In the genomic region with DNA sequence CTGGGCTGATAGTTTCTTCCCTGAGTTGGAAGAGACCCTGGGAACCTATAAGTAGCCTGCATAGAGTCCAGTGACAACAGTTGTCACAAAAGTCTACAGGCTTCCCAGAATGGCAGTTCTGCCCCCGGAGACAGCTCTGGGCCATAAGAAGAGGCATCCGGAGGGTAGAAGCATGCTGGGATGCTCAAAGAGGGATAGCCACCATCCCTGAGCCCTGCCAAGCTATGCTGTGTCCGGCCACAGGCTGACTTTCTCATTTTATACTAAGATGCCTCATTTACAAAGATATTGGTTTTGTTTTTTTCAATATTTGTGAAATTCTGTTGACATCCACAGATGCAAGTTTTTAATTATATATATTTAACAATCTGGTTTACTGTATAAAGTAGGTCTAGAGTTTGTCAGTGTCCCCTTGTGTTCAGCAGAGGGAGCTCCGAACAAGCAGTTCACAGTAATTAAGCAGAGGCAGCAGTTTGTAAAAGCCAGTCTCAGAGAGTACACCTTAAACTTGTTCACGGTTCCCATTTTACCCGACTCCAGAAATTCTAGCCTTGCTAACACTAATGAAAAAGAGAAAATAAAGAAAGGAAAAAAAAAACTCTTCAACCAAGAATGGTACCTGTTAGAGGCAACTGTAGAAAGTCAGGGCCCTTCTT, we compare ENCODE assay signal across 8 mouse cellular contexts.
DNase-seq lines count a peak whose midpoint lies in the region; ATAC-seq and TF ChIP-seq lines count a peak whose summit lies in the region.

No protein-coding gene starts in this region.

- no peak overlapping the region for H3K9ac ChIP-seq in liver, postnatal 0 days (replicated peaks)
- H3K9ac ChIP-seq in liver, embryonic 12.5 days = no peak overlapping the region
- no peak overlapping the region for H3K9ac ChIP-seq in hindbrain, embryonic 12.5 days
- no peak overlapping the region for H3K9ac ChIP-seq in lung, postnatal 0 days (replicated peaks; ENCODE audit: low read depth)

- no peaks in the 10 kb centered on the region for H3K36me3 ChIP-seq in liver, postnatal 0 days (replicated peaks; ENCODE audit: insufficient read depth, low read length)
- H3K36me3 ChIP-seq in liver, embryonic 12.5 days = no peaks in the 10 kb centered on the region
- H3K36me3 ChIP-seq in hindbrain, embryonic 12.5 days = no peaks in the 10 kb centered on the region
- no peaks in the 10 kb centered on the region for H3K36me3 ChIP-seq in lung, postnatal 0 days (ENCODE audit: insufficient read depth, low read length)

- no peaks in the 10 kb centered on the region for H3K27me3 ChIP-seq in liver, postnatal 0 days (ENCODE audit: insufficient read depth, low read length)
- no peaks in the 10 kb centered on the region for H3K27me3 ChIP-seq in liver, embryonic 12.5 days (replicated peaks)
- no peaks in the 10 kb centered on the region for H3K27me3 ChIP-seq in hindbrain, embryonic 12.5 days
- no peaks in the 10 kb centered on the region for H3K27me3 ChIP-seq in lung, postnatal 0 days (replicated peaks; ENCODE audit: insufficient read depth, low read length)

- DNase-seq in adrenal gland, postnatal 14 days = peak; percentile 33
- no peak for DNase-seq in adrenal gland, postnatal 25 days
- DNase-seq in liver, postnatal 0 days = no peak
- DNase-seq in lung, postnatal 0 days (ENCODE audit: low spot score) = peak; percentile 69
- no peak for DNase-seq in spleen, adult 12 weeks (ENCODE audit: low spot score)

- no peak for ATAC-seq in liver, postnatal 0 days
- no peak for ATAC-seq in liver, embryonic 12.5 days
- ATAC-seq in hindbrain, embryonic 12.5 days (ENCODE audit: low FRiP score) = peak; percentile 65; the same call in 1 of the 2 replicates
- ATAC-seq in lung, postnatal 0 days = no peak
- no peak for ATAC-seq in CD4-positive, CD25-positive, alpha-beta regulatory T cell, adult 4 months

- H3K4me1 ChIP-seq in liver, postnatal 0 days (ENCODE audit: insufficient read depth) = no peaks in the 10 kb centered on the region
- H3K4me1 ChIP-seq in liver, embryonic 12.5 days = no peaks in the 10 kb centered on the region
- no peaks in the 10 kb centered on the region for H3K4me1 ChIP-seq in hindbrain, embryonic 12.5 days
- H3K4me1 ChIP-seq in lung, postnatal 0 days (ENCODE audit: insufficient read depth, low read depth, low read length) = no peaks in the 10 kb centered on the region

- no peaks in the 10 kb centered on the region for H3K9me3 ChIP-seq in liver, postnatal 0 days (ENCODE audit: low read length)
- H3K9me3 ChIP-seq in liver, embryonic 12.5 days (replicated peaks) = no peaks in the 10 kb centered on the region
- no peaks in the 10 kb centered on the region for H3K9me3 ChIP-seq in hindbrain, embryonic 12.5 days (replicated peaks)
- no peaks in the 10 kb centered on the region for H3K9me3 ChIP-seq in lung, postnatal 0 days (ENCODE audit: low read length)

- H3K4me3 ChIP-seq in liver, postnatal 0 days (ENCODE audit: low read depth, low read length) = no peak overlapping the region
- H3K4me3 ChIP-seq in liver, embryonic 12.5 days = no peak overlapping the region
- no peak overlapping the region for H3K4me3 ChIP-seq in hindbrain, embryonic 12.5 days
- no peak overlapping the region for H3K4me3 ChIP-seq in lung, postnatal 0 days (ENCODE audit: low read depth, low read length)

- TF ChIP-seq CTCF in liver, postnatal 0 days (IDR thresholded peaks at IDR 0.05; ENCODE audit: low read depth) = peak; percentile 55
- TF ChIP-seq CTCF in lung, postnatal 0 days (IDR thresholded peaks at IDR 0.05) = peak; percentile 74

- no peak overlapping the region for H3K27ac ChIP-seq in liver, postnatal 0 days (ENCODE audit: low read depth)
- no peak overlapping the region for H3K27ac ChIP-seq in liver, embryonic 12.5 days
- no peak overlapping the region for H3K27ac ChIP-seq in hindbrain, embryonic 12.5 days
- no peak overlapping the region for H3K27ac ChIP-seq in lung, postnatal 0 days (ENCODE audit: low read length)

- WGBS in liver, postnatal 0 days (ENCODE audit: insufficient replicate concordance) = 46% methylated on average over 6 of the region's 6 CpGs
- 55% methylated on average over 6 of the region's 6 CpGs for WGBS in liver, embryonic 12.5 days (ENCODE audit: insufficient replicate concordance)
- WGBS in hindbrain, embryonic 12.5 days = 72% methylated on average over 6 of the region's 6 CpGs
- 55% methylated on average over 6 of the region's 6 CpGs for WGBS in lung, postnatal 0 days

- TF ChIP-seq EP300 in liver, postnatal 0 days (IDR thresholded peaks at IDR 0.05; ENCODE audit: low read depth) = no peak
- TF ChIP-seq EP300 in lung, postnatal 0 days (IDR thresholded peaks at IDR 0.05) = no peak

- H3K4me2 ChIP-seq in liver, postnatal 0 days (ENCODE audit: low read depth, low read length) = no peak overlapping the region
- H3K4me2 ChIP-seq in liver, embryonic 12.5 days = no peak overlapping the region
- H3K4me2 ChIP-seq in hindbrain, embryonic 12.5 days (replicated peaks) = no peak overlapping the region
- no peak overlapping the region for H3K4me2 ChIP-seq in lung, postnatal 0 days (replicated peaks; ENCODE audit: low read depth, low read length)

Comparison
In these comparisons a context has a peak if more than half of its experiments do, and no peak if none do; other contexts are left out.
1. DNase-seq: peak in adrenal gland, postnatal 14 days (single experiment) and lung, postnatal 0 days (single experiment); none in adrenal gland, postnatal 25 days (single experiment), liver, postnatal 0 days (single experiment) and spleen, adult 12 weeks (single experiment).